Mouse (Mus musculus) heart, embryonic 13.5 days (tissue): ENCODE measurements around the gene Ppp1r12b. TPM values are rescaled to one million over a fixed set of nuclear protein-coding genes. Genes with fewer than 3 reads are reported as not detected.

Source experiments
- ATAC-seq: fragments of 200-750 bp; cut with Nextera tagmentation; 2 replicates; pipeline ENCODE4 v1.8.0; 2017; ENCODE audit warnings: moderate TSS enrichment; ENCODE audit not compliant: insufficient number of reproducible peaks, low FRiP score, low TSS enrichment; ENCODE audit errors: extremely low read depth
- H3K27ac ChIP-seq: fragments of 300-500 bp; sonication (generic); replicated peaks from 2 replicates; pipeline ENCODE4 v1.5.1; 2015; ENCODE audit warnings: moderate library complexity, mild to moderate bottlenecking, inconsistent platforms
- H3K27me3 ChIP-seq: fragments of 300-500 bp; sonication (generic); replicated peaks from 2 replicates; pipeline ENCODE4 v1.6.1; 2015; ENCODE audit warnings: mild to moderate bottlenecking, inconsistent platforms
- H3K36me3 ChIP-seq: fragments of 300-500 bp; sonication (generic); 2 replicates; pipeline ENCODE4 v1.6.1; 2015; ENCODE audit warnings: mild to moderate bottlenecking, inconsistent platforms
- H3K4me1 ChIP-seq: fragments of 300-500 bp; sonication (generic); 2 replicates; pipeline ENCODE4 v1.6.1; 2015; ENCODE audit warnings: inconsistent platforms
- H3K4me2 ChIP-seq: fragments of 300-500 bp; sonication (generic); 2 replicates; pipeline ENCODE4 v1.6.1; 2015; ENCODE audit warnings: inconsistent platforms, mild to moderate bottlenecking, moderate library complexity
- H3K4me3 ChIP-seq: fragments of 300-500 bp; sonication (generic); 2 replicates; pipeline ENCODE4 v1.5.1; 2015; ENCODE audit warnings: moderate library complexity, mild to moderate bottlenecking, inconsistent platforms
- H3K9ac ChIP-seq: fragments of 300-500 bp; sonication (generic); 2 replicates; pipeline ENCODE4 v1.6.1; 2015; ENCODE audit warnings: inconsistent platforms, mild to moderate bottlenecking, moderate library complexity
- H3K9me3 ChIP-seq: fragments of 300-500 bp; sonication (generic); 2 replicates; pipeline ENCODE4 v1.6.1; 2016; ENCODE audit warnings: inconsistent platforms
- WGBS: fragments of 180-500 bp; shearing (Covaris S2); methylation state at CpG from one replicate; pipeline ENCODE4 v1.1.7; 2015; ENCODE audit warnings: mixed read lengths; 5-methylcytosine and 5-hydroxymethylcytosine counted together
- polyA plus RNA-seq: library from polyadenylated mRNA; unstranded; fragments of >200 nt; fragmentation: Nextera tagmentation; extraction: Ambion mirVana; gene quantifications from 2 replicates; pipeline ENCODE4 v1.2.1, GENCODE M21; 2015

Ppp1r12b gene
- polyA plus RNA-seq, result 20.3 and 20.4 TPM in 2 replicates

DNA sequence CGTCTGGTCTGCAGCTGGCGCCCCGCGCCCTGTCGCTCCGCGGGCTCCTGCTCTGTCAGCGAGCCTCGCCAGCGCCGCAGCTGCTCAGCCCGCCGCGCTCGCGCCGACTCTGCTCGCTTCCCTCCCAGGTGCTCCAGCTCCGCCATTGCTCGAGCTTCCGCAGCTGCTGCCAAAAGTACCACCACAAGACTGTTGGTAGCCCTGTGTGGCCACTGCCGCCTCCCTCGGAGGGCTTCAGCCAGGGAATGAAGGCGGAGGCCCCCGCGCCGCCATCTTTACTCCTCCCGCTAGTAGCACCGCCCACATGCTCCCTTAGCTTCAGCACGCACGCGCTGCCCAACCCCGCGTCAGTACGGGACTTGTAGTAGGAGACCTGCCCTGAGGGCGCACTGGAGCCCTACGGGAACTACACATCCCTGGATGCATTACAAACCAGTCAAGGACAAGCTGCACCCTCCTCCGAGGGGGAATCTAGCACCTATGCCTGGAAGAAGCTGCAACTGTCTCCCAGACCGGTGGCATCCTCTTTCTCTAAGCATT, at the start of gene Ppp1r12b:
TSS of gene Ppp1r12b (minus strand) at position 306 of the 540 bp plus-strand sequence.
- Histone ChIP-seq H3K4me2 (peak within 1 kb of the TSS; percentile 82), H3K4me3 (peak within 1 kb of the TSS; percentile 90), H3K9me3 (no peaks in the 10 kb centered on the region), H3K27me3 (no peaks in the 10 kb centered on the region), H3K9ac (peak within 1 kb of the TSS; percentile 95), H3K36me3 (peaks cover 5% of the 10 kb centered on the region; the same call in 1 of the 2 replicates), H3K27ac (peak within 1 kb of the TSS; percentile 92), H3K4me1 (peaks cover 37% of the 10 kb centered on the region)
- WGBS, result under 1% methylated on average over 39 of the region's 39 CpGs
- peak; percentile 93 for ATAC-seq

DNA sequence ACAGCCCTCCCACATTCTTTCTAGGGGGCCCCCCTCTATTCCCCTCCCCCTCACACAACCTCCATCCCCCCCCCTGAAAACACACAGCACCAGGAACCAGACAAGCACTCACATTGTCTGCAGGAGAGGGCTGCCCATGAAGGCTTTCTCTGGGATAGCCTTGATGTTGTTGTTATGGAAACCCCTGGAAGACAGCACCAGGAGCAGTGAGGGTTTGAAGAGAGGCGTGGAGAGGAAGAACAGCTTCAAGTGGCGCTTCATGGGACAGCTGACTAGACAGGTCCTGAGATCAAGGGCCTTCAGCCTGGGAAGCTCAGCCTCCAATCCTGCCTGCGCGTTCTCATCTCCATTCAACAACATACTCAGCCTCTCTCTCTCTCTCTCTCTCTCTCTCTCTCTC, 47.6 kb upstream of the Ppp1r12b start:
- peaks cover 10% of the 10 kb centered on the region for H3K27me3 ChIP-seq
- H3K9ac ChIP-seq, result no peak overlapping the region
- peaks cover 4% of the 10 kb centered on the region for H3K4me1 ChIP-seq
- H3K9me3 ChIP-seq, result no peaks in the 10 kb centered on the region
- H3K36me3 ChIP-seq, result no peaks in the 10 kb centered on the region
- no peak for ATAC-seq
- no peak overlapping the region for H3K27ac ChIP-seq
- WGBS, result 51% methylated on average over 4 of the region's 4 CpGs
- H3K4me2 ChIP-seq, result no peak overlapping the region
- H3K4me3 ChIP-seq, result no peak overlapping the region

DNA sequence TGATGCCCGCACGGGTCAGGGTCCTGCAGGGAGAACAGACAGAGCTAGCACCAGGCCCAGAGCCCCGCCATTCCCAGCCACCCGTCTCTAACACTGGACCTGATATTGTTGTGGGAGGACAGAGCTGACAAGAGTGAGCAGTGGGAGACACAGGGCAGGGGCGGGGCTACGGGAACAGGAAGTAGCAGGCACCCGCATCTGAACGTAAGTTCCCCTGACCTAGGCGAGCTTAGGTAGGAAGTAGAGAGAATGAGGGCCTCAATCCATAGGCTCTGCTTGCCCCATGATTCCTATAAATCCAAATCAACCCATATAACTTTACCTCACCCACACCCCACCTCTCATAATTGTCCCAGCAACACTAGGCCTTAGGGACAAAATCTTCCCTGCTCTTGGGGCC, 44.8 kb upstream of the Ppp1r12b start:
- no peaks in the 10 kb centered on the region for H3K9me3 ChIP-seq
- H3K4me1 ChIP-seq, result peaks cover 2% of the 10 kb centered on the region; the same call in 1 of the 2 replicates
- no peak overlapping the region for H3K27ac ChIP-seq
- no peak for ATAC-seq
- H3K9ac ChIP-seq, result no peak overlapping the region
- no peaks in the 10 kb centered on the region for H3K36me3 ChIP-seq
- WGBS, result 74% methylated on average over 9 of the region's 9 CpGs
- peaks cover 32% of the 10 kb centered on the region for H3K27me3 ChIP-seq
- no peak overlapping the region for H3K4me3 ChIP-seq
- H3K4me2 ChIP-seq, result no peak overlapping the region

DNA sequence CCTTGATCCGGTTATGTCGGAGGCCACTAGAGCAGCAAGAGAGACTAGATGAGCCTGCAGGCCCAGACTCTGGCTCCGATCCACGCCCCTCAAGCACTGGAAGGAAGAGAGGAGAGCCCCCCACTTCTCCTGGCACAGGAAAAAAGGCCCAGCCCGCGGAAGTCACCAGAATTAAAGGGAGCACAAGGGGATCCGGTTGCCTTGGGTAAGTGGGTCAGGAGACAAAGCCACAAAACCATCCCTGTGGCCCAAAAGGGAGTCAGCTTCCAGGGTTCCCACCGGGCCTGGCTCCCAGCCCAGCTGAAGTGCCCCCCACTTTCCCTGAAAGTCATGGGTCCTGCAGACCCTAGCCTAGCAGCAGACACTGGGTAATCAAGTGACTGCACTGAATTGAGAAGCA, 42.5 kb upstream of the Ppp1r12b start:
- H3K4me2 ChIP-seq, result no peak overlapping the region
- peaks cover 50% of the 10 kb centered on the region for H3K27me3 ChIP-seq
- H3K4me1 ChIP-seq, result no peaks in the 10 kb centered on the region
- H3K36me3 ChIP-seq, result no peaks in the 10 kb centered on the region
- no peaks in the 10 kb centered on the region for H3K9me3 ChIP-seq
- no peak overlapping the region for H3K4me3 ChIP-seq
- H3K27ac ChIP-seq, result no peak overlapping the region
- 87% methylated on average over 8 of the region's 8 CpGs for WGBS
- H3K9ac ChIP-seq, result no peak overlapping the region
- ATAC-seq, result no peak

DNA sequence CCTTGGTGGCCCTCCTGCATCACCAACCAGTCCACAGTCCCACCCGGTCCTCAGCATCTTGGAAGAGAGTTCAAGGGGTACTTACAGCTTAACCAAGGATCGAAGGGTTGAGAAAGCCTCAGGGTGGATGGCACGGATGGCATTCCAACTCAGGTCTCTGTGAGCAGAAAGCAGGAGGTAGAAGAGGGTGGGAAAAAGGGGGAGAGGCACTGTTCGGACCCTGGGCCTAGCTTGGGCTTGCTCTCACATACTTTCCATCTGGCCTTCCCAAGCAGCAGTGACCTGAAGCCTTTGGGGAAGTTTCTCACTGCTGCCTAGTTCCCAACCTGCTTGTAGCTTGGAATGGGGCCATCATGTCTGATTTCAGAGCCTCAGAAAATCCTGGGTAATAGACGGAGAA, 41.8 kb upstream of the Ppp1r12b start:
- Histone ChIP-seq H3K27me3 (peaks cover 46% of the 10 kb centered on the region), H3K4me3 (no peak overlapping the region)

DNA sequence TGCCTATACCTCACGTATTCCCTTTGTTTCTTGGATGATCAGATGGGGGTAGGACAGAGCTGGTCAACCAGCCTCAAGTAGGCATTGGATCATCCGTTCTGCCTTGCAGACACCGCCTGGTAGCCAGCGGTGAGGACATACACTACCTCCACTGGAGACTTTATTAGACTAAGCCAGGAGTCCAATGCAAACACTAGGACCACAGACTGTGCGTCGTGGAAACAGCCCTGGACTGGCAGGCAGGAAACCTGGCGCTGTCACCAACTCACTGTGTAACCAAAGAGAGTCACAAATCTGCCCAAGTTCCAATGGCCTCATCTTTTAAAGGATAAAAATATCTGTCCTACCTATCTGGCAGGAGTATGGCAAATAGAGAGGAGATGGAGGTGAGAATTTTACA, 40.7 kb upstream of the Ppp1r12b start:
- Histone ChIP-seq H3K9me3 (no peaks in the 10 kb centered on the region), H3K4me3 (no peak overlapping the region), H3K27ac (no peak overlapping the region), H3K9ac (no peak overlapping the region), H3K36me3 (no peaks in the 10 kb centered on the region), H3K4me2 (no peak overlapping the region), H3K27me3 (peaks cover 50% of the 10 kb centered on the region), H3K4me1 (peaks cover 13% of the 10 kb centered on the region)
- WGBS, result 87% methylated on average over 7 of the region's 7 CpGs
- ATAC-seq, result no peak

More for the DNA sequence above, 41.8 kb upstream of the Ppp1r12b start:
- no peaks in the 10 kb centered on the region for H3K36me3 ChIP-seq
- 70% methylated on average over 5 of the region's 5 CpGs for WGBS
- ATAC-seq, result no peak
- peaks cover 3% of the 10 kb centered on the region; the same call in 1 of the 2 replicates for H3K4me1 ChIP-seq
- no peak overlapping the region for H3K9ac ChIP-seq
- H3K4me2 ChIP-seq, result no peak overlapping the region
- no peak overlapping the region for H3K27ac ChIP-seq
- H3K9me3 ChIP-seq, result no peaks in the 10 kb centered on the region

DNA sequence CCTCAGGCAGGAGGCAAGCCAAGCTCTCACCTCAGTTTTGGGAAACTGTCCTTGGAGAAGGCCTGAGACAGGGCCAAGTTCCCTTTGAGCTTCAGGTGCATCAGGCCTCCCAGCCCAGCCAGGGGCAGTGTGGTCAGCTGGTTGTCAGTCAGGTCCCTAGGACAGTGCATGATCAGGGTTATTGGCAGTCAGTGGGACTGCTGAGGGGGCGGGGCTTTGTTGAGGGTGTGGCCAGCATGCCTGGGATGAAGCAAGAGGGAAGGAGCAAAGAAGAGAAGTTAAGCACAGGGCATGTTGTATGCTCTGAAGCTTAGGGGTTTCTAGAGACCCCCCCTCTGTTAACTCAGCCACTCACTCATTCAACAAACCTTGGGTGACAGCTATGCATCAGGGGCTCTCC, 40.2 kb upstream of the Ppp1r12b start:
- Histone ChIP-seq H3K9me3 (no peaks in the 10 kb centered on the region), H3K9ac (no peak overlapping the region), H3K4me2 (no peak overlapping the region), H3K4me1 (peaks cover 13% of the 10 kb centered on the region), H3K27ac (no peak overlapping the region), H3K4me3 (no peak overlapping the region), H3K36me3 (no peaks in the 10 kb centered on the region), H3K27me3 (peaks cover 54% of the 10 kb centered on the region)
- ATAC-seq, result no peak
- WGBS, result 0% methylated on average over 1 of the region's 1 CpGs

DNA sequence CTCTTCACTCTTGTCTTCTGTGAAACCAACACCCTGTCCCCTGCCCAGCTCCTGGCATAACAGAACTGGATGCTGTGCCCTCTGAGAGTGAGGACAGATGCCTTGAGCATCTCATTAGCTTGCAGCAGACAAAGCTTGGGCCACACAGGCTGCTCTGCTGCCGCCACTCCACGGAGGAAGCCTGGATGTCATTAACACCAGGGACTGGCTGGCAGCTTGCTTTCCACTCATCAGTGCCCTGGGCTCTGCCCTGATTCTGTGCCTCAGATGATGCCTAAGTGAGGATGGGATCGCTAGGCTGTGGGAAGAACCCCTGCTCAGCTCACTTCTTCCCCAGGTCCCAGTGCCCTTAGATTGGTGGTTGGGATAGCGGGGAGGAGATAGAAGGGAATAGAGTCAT, 39.7 kb upstream of the Ppp1r12b start:
- Histone ChIP-seq H3K9me3 (no peaks in the 10 kb centered on the region), H3K27me3 (peaks cover 59% of the 10 kb centered on the region), H3K9ac (no peak overlapping the region), H3K4me3 (no peak overlapping the region), H3K27ac (no peak overlapping the region), H3K36me3 (no peaks in the 10 kb centered on the region), H3K4me1 (peaks cover 13% of the 10 kb centered on the region), H3K4me2 (no peak overlapping the region)
- 73% methylated on average over 4 of the region's 4 CpGs for WGBS
- ATAC-seq, result no peak

DNA sequence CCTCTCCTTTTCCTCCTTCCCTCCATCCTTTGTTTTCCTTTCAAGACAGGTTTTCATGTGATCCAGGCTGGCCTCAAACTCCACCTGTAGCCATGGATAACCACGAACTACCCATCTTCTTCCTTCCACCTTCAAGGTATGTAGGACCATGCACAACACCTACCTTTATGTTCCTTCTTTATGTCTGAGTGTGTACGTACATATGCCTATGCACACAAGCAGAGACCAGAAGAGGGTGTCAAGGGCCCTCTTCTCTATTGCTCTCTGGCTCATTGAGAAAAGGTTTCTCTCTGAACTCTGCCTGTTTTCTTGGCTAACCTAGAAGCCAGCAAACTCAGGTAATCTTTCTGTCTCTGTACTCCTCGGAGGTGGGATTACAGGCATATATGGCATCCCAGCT, 39.0 kb upstream of the Ppp1r12b start:
- no peak overlapping the region for H3K4me2 ChIP-seq
- ATAC-seq, result no peak
- H3K9ac ChIP-seq, result no peak overlapping the region
- H3K27ac ChIP-seq, result no peak overlapping the region
- peaks cover 13% of the 10 kb centered on the region for H3K4me1 ChIP-seq
- H3K27me3 ChIP-seq, result peaks cover 66% of the 10 kb centered on the region
- WGBS, result 71% methylated on average over 3 of the region's 3 CpGs
- H3K36me3 ChIP-seq, result no peaks in the 10 kb centered on the region
- H3K4me3 ChIP-seq, result no peak overlapping the region
- H3K9me3 ChIP-seq, result no peaks in the 10 kb centered on the region

DNA sequence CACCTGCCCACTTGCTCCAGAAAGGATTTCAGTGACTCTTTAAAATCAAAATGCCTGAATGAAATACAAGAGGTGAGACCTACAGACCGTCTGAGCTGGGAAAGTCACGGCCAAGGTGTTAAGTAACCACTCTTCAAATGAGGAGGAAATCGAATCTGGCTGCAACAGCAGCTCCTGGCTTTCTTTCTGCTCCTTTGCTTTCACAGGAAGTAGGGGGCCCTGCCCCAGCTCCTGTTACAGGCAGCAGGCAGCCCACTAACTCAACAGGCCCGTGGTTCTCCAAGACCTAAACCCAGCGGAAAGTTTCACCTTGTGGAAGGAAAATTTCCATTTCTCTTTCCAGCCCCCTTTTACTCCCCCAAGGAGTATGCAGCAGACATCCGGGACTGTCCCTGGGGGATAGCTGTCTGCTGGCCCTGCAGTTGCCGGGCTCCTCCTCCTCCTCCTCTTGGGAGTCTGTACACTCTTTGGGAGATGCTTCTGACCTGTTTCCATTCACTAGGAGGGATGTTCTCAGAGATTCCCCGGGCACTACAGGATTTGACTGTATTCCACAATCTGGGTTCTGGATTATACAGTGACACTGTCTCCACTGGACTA, 36.4 kb upstream of the Ppp1r12b start:
- Histone ChIP-seq H3K27ac (0 out of 2 replicates have a peak overlapping the region, but pooled peaks have one; percentile 8), H3K4me2 (no peak overlapping the region), H3K9me3 (no peaks in the 10 kb centered on the region), H3K36me3 (no peaks in the 10 kb centered on the region), H3K27me3 (peaks cover 72% of the 10 kb centered on the region), H3K4me1 (peaks cover 20% of the 10 kb centered on the region), H3K4me3 (no peak overlapping the region), H3K9ac (0 out of 2 replicates have a peak overlapping the region, but pooled peaks have one; percentile 19)
- WGBS, result 27% methylated on average over 8 of the region's 8 CpGs
- ATAC-seq, result no peak

DNA sequence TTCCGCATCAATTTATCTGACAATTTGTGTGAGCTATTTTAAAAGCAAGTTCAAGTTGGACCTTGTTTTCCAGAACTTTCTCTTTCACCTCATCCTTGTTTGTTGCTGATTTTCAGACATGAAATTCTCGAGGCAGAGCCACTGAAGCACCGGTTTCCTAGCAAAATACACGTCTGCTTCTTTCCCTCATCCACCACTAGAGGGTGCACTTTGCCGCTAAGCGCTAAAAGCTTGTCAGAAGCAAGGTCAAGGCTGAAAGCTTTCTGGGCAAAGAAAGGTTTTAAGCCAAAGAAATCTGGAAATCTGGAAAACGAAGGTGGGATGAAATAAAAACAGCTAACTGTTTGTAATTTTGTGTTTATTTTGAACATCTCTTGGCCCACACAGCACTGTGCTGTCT, 33.6 kb upstream of the Ppp1r12b start:
- no peak overlapping the region for H3K27ac ChIP-seq
- H3K9ac ChIP-seq, result no peak overlapping the region
- H3K4me1 ChIP-seq, result peaks cover 20% of the 10 kb centered on the region
- H3K4me2 ChIP-seq, result no peak overlapping the region
- H3K36me3 ChIP-seq, result no peaks in the 10 kb centered on the region
- 10% methylated on average over 7 of the region's 7 CpGs for WGBS
- H3K9me3 ChIP-seq, result no peaks in the 10 kb centered on the region
- ATAC-seq, result no peak
- H3K27me3 ChIP-seq, result peaks cover 56% of the 10 kb centered on the region
- H3K4me3 ChIP-seq, result no peak overlapping the region

DNA sequence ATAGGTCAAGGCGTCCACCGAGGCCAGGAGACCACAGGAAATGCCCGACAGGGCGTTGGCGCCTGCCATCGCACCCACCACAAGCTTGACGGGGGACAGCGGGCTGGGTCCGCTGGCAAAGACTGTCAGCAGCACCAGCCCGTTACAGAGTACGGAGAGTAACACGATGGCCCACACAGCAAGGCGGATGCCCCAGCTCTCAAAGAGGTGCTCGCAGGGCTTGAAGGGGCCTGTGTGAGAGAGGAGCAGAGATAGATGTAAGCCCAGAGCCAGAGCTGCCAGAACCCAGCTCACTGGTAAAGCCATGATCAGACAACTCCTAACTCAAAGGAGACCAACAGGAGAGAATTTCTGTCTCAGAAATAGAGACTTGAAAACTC, 32.2 kb upstream of the Ppp1r12b start:
- Histone ChIP-seq H3K9ac (peak overlapping the region; percentile 69), H3K27ac (no peak overlapping the region), H3K4me1 (peaks cover 20% of the 10 kb centered on the region), H3K4me2 (peak overlapping the region; percentile 85), H3K27me3 (peaks cover 46% of the 10 kb centered on the region), H3K9me3 (no peaks in the 10 kb centered on the region), H3K4me3 (peak overlapping the region; percentile 52), H3K36me3 (no peaks in the 10 kb centered on the region)
- ATAC-seq, result no peak
- 7% methylated on average over 14 of the region's 14 CpGs for WGBS
